Mouse (Mus musculus) stomach, embryonic 14.5 days (tissue): ENCODE measurements around the gene D5Ertd579e. TPM values are rescaled to one million over a fixed set of nuclear protein-coding genes. Genes with fewer than 3 reads are reported as not detected.

Experiments used
- ATAC-seq: fragments of 200-750 bp; cut with Nextera tagmentation; 2 replicates; pipeline ENCODE4 v1.8.0; 2017; ENCODE audit warnings: low read depth, moderate TSS enrichment; ENCODE audit not compliant: insufficient number of reproducible peaks, insufficient read depth, low FRiP score
- H3K27ac ChIP-seq: fragments of 300-500 bp; sonication (generic); 2 replicates; pipeline ENCODE4 v1.5.1; 2014; ENCODE audit warnings: mild to moderate bottlenecking, low read length, moderate library complexity, mixed read lengths
- H3K27me3 ChIP-seq: fragments of 300-500 bp; sonication (generic); 2 replicates; pipeline ENCODE4 v1.6.1; 2014; ENCODE audit warnings: low read length, control low read depth, mixed read lengths; ENCODE audit not compliant: control insufficient read depth, insufficient read depth
- H3K36me3 ChIP-seq: fragments of 300-500 bp; sonication (generic); 2 replicates; pipeline ENCODE4 v1.6.1; 2014; ENCODE audit warnings: mild to moderate bottlenecking, control low read depth, low read length, moderate library complexity, mixed read lengths; ENCODE audit not compliant: control insufficient read depth, insufficient read depth
- H3K4me1 ChIP-seq: fragments of 300-500 bp; sonication (generic); 2 replicates; pipeline ENCODE4 v1.6.1; 2014; ENCODE audit warnings: low read length, control low read depth, mixed read lengths; ENCODE audit not compliant: control insufficient read depth, insufficient read depth
- H3K4me2 ChIP-seq: fragments of 300-500 bp; sonication (generic); replicated peaks from 2 replicates; pipeline ENCODE4 v1.6.1; 2014; ENCODE audit warnings: low read depth, low read length, control low read depth
- H3K4me3 ChIP-seq: fragments of 300-500 bp; sonication (generic); 2 replicates; pipeline ENCODE4 v1.5.1; 2014; ENCODE audit warnings: low read depth, low read length, control low read depth
- H3K9ac ChIP-seq: fragments of 300-500 bp; sonication (generic); replicated peaks from 2 replicates; pipeline ENCODE4 v1.6.1; 2014; ENCODE audit warnings: low read depth, mild to moderate bottlenecking, control low read depth, low read length, moderate library complexity, mixed read lengths
- H3K9me3 ChIP-seq: fragments of 300-500 bp; sonication (generic); 2 replicates; pipeline ENCODE4 v1.6.1; 2016; ENCODE audit warnings: low read depth, low read length, control low read depth; ENCODE audit not compliant: control insufficient read depth
- WGBS: fragments of 180-500 bp; shearing (Covaris S2); extraction: QIAGEN DNeasy Blood & Tissue Kit; methylation state at CpG from one replicate; pipeline ENCODE4 v1.1.7; 2014; 5-methylcytosine and 5-hydroxymethylcytosine counted together
- polyA plus RNA-seq: library from polyadenylated mRNA; unstranded; fragments of >200 nt; fragmentation: Nextera tagmentation; extraction: Ambion mirVana; gene quantifications from 2 replicates; pipeline ENCODE4 v1.2.1, GENCODE M21; 2014

D5Ertd579e gene
- polyA plus RNA-seq, 1 experiment from 2014 or later, result 31.6 TPM

GRCm38 (mm10) chr5:36556289-36556688 lies 139.5 kb downstream of the D5Ertd579e start:
- Histone ChIP-seq H3K4me2 (no peak overlapping the region), H3K9me3 (no peaks in the 10 kb centered on the region), H3K36me3 (no peaks in the 10 kb centered on the region), H3K4me1 (peaks cover 17% of the 10 kb centered on the region), H3K27ac (no peak overlapping the region), H3K27me3 (no peaks in the 10 kb centered on the region), H3K4me3 (no peak overlapping the region), H3K9ac (no peak overlapping the region)
- ATAC-seq, result no peak
- WGBS, result 78% methylated on average over 4 of the region's 4 CpGs

GRCm38 (mm10) chr5:36554496-36554895 lies 141.3 kb downstream of the D5Ertd579e start:
- no peak overlapping the region for H3K9ac ChIP-seq
- WGBS, result 46% methylated on average over 5 of the region's 5 CpGs
- no peak overlapping the region for H3K4me2 ChIP-seq
- no peaks in the 10 kb centered on the region for H3K9me3 ChIP-seq
- no peak for ATAC-seq
- H3K27me3 ChIP-seq, result no peaks in the 10 kb centered on the region
- no peak overlapping the region; the same call in 1 of the 2 replicates for H3K27ac ChIP-seq
- peaks cover 11% of the 10 kb centered on the region for H3K4me1 ChIP-seq
- no peaks in the 10 kb centered on the region for H3K36me3 ChIP-seq
- no peak overlapping the region for H3K4me3 ChIP-seq

GRCm38 (mm10) chr5:36553886-36554285 lies 141.9 kb downstream of the D5Ertd579e start:
- H3K4me2 ChIP-seq, result no peak overlapping the region
- no peak overlapping the region for H3K9ac ChIP-seq
- H3K4me1 ChIP-seq, result peaks cover 11% of the 10 kb centered on the region
- no peaks in the 10 kb centered on the region for H3K27me3 ChIP-seq
- H3K27ac ChIP-seq, result no peak overlapping the region; the same call in 1 of the 2 replicates
- H3K36me3 ChIP-seq, result no peaks in the 10 kb centered on the region
- ATAC-seq, result no peak
- 67% methylated on average over 4 of the region's 4 CpGs for WGBS
- no peak overlapping the region for H3K4me3 ChIP-seq
- H3K9me3 ChIP-seq, result no peaks in the 10 kb centered on the region

- H3K4me3 ChIP-seq, result no peak overlapping the region
- no peaks in the 10 kb centered on the region for H3K36me3 ChIP-seq
- no peak for ATAC-seq
- H3K27ac ChIP-seq, result no peak overlapping the region
- H3K4me1 ChIP-seq, result peaks cover 11% of the 10 kb centered on the region
- WGBS, result 66% methylated on average over 2 of the region's 2 CpGs
- H3K4me2 ChIP-seq, result no peak overlapping the region
- no peak overlapping the region for H3K9ac ChIP-seq
- H3K9me3 ChIP-seq, result no peaks in the 10 kb centered on the region
- H3K27me3 ChIP-seq, result no peaks in the 10 kb centered on the region
Observed at GRCm38 (mm10) chr5:36553056-36553606, 142.7 kb downstream of the D5Ertd579e start.

GRCm38 (mm10) chr5:36552391-36552790 lies 143.4 kb downstream of the D5Ertd579e start:
- Histone ChIP-seq H3K4me1 (peaks cover 11% of the 10 kb centered on the region), H3K27ac (no peak overlapping the region), H3K36me3 (no peaks in the 10 kb centered on the region), H3K9me3 (no peaks in the 10 kb centered on the region), H3K4me2 (no peak overlapping the region), H3K9ac (no peak overlapping the region), H3K4me3 (no peak overlapping the region), H3K27me3 (no peaks in the 10 kb centered on the region)
- no peak for ATAC-seq
- 77% methylated on average over 4 of the region's 4 CpGs for WGBS

Other genes starting within 250 kb of the D5Ertd579e start
- 53.1 and 55.3 TPM in 2 replicates for gene Grpel1, start 231.0 kb downstream of the D5Ertd579e start, polyA plus RNA-seq
- gene Tada2b, start 211.7 kb downstream of the D5Ertd579e start, polyA plus RNA-seq, result 3.6 and 4.5 TPM in 2 replicates
- 0.29 and 0.38 TPM in 2 replicates for gene Ccdc96, start 211.4 kb downstream of the D5Ertd579e start, polyA plus RNA-seq
- gene Tbc1d14, start 102.7 kb downstream of the D5Ertd579e start, polyA plus RNA-seq, result 41.8 and 42.0 TPM in 2 replicates
- 19.1 and 23.5 TPM in 2 replicates for gene Bloc1s4, start 52.6 kb upstream of the D5Ertd579e start, polyA plus RNA-seq
- 477 and 531 TPM in 2 replicates for gene Mrfap1, start 100.7 kb upstream of the D5Ertd579e start, polyA plus RNA-seq
- gene Man2b2, start 134.6 kb upstream of the D5Ertd579e start, polyA plus RNA-seq, result 13.4 and 16.4 TPM in 2 replicates
- 0.88 and 1.0 TPM in 2 replicates for gene Ppp2r2c, start 172.5 kb upstream of the D5Ertd579e start, polyA plus RNA-seq